Mouse (Mus musculus) bone marrow macrophage, adult 2 months (primary cell): Measurements from ENCODE around the gene Gvin1.
"Not testable (repeated sequence)": the region's sequence is repeated elsewhere in the genome, so short reads cannot be mapped to it uniquely, and the experiment has no call there.

Source experiments
- CTCF ChIP-seq: IDR thresholded peaks from 2 replicates; pipeline ENCODE4 v1.5.1; 2012; ENCODE audit warnings: low read depth, mild to moderate bottlenecking, low read length, moderate library complexity
- POLR2A ChIP-seq: IDR thresholded peaks from 2 replicates; pipeline ENCODE4 v1.6.1; 2012; ENCODE audit warnings: mild to moderate bottlenecking, low read depth, low read length, borderline replicate concordance

- not testable (repeated sequence) for TF ChIP-seq POLR2A, CTCF
Observed at GRCm38 (mm10) chr7:106117090-106117948, 97.8 kb downstream of the Gvin1 start.
